Mouse (Mus musculus) liver, embryonic 12.5 days (tissue): ENCODE data around the gene Exoc4. TPM values are rescaled to one million over a fixed set of nuclear protein-coding genes. Genes with fewer than 3 reads are reported as not detected.

Experiments used
- ATAC-seq: fragments of 200-750 bp; cut with Nextera tagmentation; 2 replicates; pipeline ENCODE4 v1.8.0; 2017; ENCODE audit warnings: moderate number of reproducible peaks, mild to moderate bottlenecking, moderate library complexity
- H3K27ac ChIP-seq: fragments of 300-500 bp; sonication (generic); 2 replicates; pipeline ENCODE4 v1.5.1; 2016; ENCODE audit warnings: mild to moderate bottlenecking
- H3K27me3 ChIP-seq: fragments of 300-500 bp; sonication (generic); replicated peaks from 2 replicates; pipeline ENCODE4 v1.6.1; 2016; ENCODE audit warnings: mild to moderate bottlenecking, moderate library complexity
- H3K36me3 ChIP-seq: fragments of 300-500 bp; sonication (generic); 2 replicates; pipeline ENCODE4 v1.6.1; 2016; ENCODE audit warnings: mild to moderate bottlenecking, moderate library complexity
- H3K4me1 ChIP-seq: fragments of 300-500 bp; sonication (generic); 2 replicates; pipeline ENCODE4 v1.6.1; 2016
- H3K4me2 ChIP-seq: fragments of 300-500 bp; sonication (generic); 2 replicates; pipeline ENCODE4 v1.6.1; 2016; ENCODE audit warnings: mild to moderate bottlenecking, moderate library complexity
- H3K4me3 ChIP-seq: fragments of 300-500 bp; sonication (generic); 2 replicates; pipeline ENCODE4 v1.5.1; 2016; ENCODE audit warnings: mild to moderate bottlenecking, moderate library complexity
- H3K9ac ChIP-seq: fragments of 300-500 bp; sonication (generic); 2 replicates; pipeline ENCODE4 v1.6.1; 2016; ENCODE audit warnings: mild to moderate bottlenecking, moderate library complexity
- H3K9me3 ChIP-seq: fragments of 300-500 bp; sonication (generic); replicated peaks from 2 replicates; pipeline ENCODE4 v1.6.1; 2016; ENCODE audit warnings: mild to moderate bottlenecking, moderate library complexity
- WGBS: fragments of 180-500 bp; shearing (Covaris S2); methylation state at CpG from one replicate; pipeline ENCODE4 v1.1.7; 2016; ENCODE audit not compliant: insufficient replicate concordance; 5-methylcytosine and 5-hydroxymethylcytosine counted together
- polyA plus RNA-seq: library from polyadenylated mRNA; unstranded; fragments of >200 nt; fragmentation: Nextera tagmentation; extraction: Ambion mirVana; gene quantifications from 2 replicates; pipeline ENCODE4 v1.2.1, GENCODE M21; 2016

Exoc4 gene
- polyA plus RNA-seq, 1 experiment from 2014 or later, result 17.0 TPM

- ATAC-seq, result no peak
- WGBS, result 53% methylated on average over 3 of the region's 3 CpGs
- Histone ChIP-seq H3K9me3 (no peaks in the 10 kb centered on the region), H3K4me2 (no peak overlapping the region), H3K36me3 (peaks cover 6% of the 10 kb centered on the region; the same call in 1 of the 2 replicates), H3K9ac (no peak overlapping the region), H3K4me1 (no peaks in the 10 kb centered on the region), H3K27ac (no peak overlapping the region), H3K27me3 (no peaks in the 10 kb centered on the region), H3K4me3 (no peak overlapping the region)
These were observed 74.0 kb downstream of the Exoc4 start for GRCm38 (mm10) chr6:33322849-33323248.

DNA sequence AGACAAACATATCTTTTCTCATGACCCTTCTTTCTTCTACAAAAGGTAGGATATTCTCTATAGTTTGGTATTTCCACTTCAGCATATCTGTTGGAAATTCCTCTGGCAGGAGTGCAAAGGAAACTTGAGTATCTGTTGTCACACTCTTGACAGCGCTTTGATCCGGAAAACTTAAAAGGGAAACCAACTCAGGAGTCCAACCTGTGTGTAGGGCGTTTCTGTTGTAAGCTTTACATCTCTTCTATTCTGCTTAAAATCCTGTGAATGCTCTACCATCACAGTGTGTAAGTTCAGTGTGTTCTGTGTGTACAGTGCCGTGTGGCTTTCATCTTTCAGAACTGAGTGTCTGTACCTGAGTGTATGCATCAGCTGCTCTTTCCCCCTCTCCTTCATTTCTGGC lies 74.5 kb downstream of the Exoc4 start:
- Histone ChIP-seq H3K4me3 (no peak overlapping the region), H3K4me2 (no peak overlapping the region), H3K27me3 (no peaks in the 10 kb centered on the region), H3K36me3 (peaks cover 6% of the 10 kb centered on the region; the same call in 1 of the 2 replicates), H3K4me1 (no peaks in the 10 kb centered on the region), H3K9me3 (no peaks in the 10 kb centered on the region), H3K27ac (no peak overlapping the region), H3K9ac (no peak overlapping the region)
- no peak for ATAC-seq
- 77% methylated on average over 4 of the region's 4 CpGs for WGBS

GRCm38 (mm10) chr6:33328326-33328725 lies 79.4 kb downstream of the Exoc4 start:
- Histone ChIP-seq H3K27ac (no peak overlapping the region), H3K4me2 (no peak overlapping the region), H3K36me3 (0 out of 2 replicates have a peak, but pooled peaks cover 3% of the 10 kb centered on the region), H3K4me3 (no peak overlapping the region), H3K9me3 (no peaks in the 10 kb centered on the region), H3K4me1 (no peaks in the 10 kb centered on the region), H3K27me3 (no peaks in the 10 kb centered on the region), H3K9ac (no peak overlapping the region)
- 60% methylated on average over 1 of the region's 1 CpGs for WGBS
- ATAC-seq, result no peak

- Histone ChIP-seq H3K27me3 (no peaks in the 10 kb centered on the region), H3K9me3 (no peaks in the 10 kb centered on the region), H3K4me2 (no peak overlapping the region), H3K36me3 (no peaks in the 10 kb centered on the region; the same call in 1 of the 2 replicates), H3K9ac (no peak overlapping the region), H3K27ac (no peak overlapping the region), H3K4me3 (no peak overlapping the region), H3K4me1 (no peaks in the 10 kb centered on the region)
- 74% methylated on average over 1 of the region's 1 CpGs for WGBS
- no peak for ATAC-seq
These were observed 98.3 kb downstream of the Exoc4 start for GRCm38 (mm10) chr6:33347088-33347775.

GRCm38 (mm10) chr6:33361613-33362012 lies 112.7 kb downstream of the Exoc4 start:
- Histone ChIP-seq H3K27ac (no peak overlapping the region), H3K27me3 (no peaks in the 10 kb centered on the region), H3K4me3 (no peak overlapping the region), H3K4me2 (no peak overlapping the region), H3K9ac (no peak overlapping the region), H3K4me1 (no peaks in the 10 kb centered on the region), H3K36me3 (peaks cover 11% of the 10 kb centered on the region), H3K9me3 (no peaks in the 10 kb centered on the region)
- 79% methylated on average over 6 of the region's 6 CpGs for WGBS
- ATAC-seq, result no peak

DNA sequence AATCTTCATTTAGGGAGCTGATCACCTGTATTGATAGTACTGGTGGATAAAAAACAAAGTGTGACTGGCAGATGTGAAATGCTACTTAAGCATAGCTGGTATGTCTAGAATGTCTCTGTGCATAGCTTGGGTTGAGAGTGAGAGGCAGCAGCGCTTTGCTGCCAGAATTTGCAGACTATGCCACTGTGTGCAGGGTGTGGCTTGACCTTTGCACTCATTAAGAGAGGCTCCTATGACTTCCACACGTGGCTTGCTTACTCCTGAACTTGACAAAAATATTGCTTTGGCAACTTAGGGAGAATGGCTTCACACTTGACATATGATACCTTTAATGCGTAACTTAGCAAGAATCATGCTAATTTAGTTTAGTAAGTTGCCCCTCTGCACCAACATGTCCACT lies 131.6 kb downstream of the Exoc4 start:
- Histone ChIP-seq H3K9me3 (no peaks in the 10 kb centered on the region), H3K9ac (no peak overlapping the region), H3K4me1 (no peaks in the 10 kb centered on the region), H3K27ac (no peak overlapping the region), H3K4me3 (no peak overlapping the region), H3K4me2 (no peak overlapping the region), H3K27me3 (no peaks in the 10 kb centered on the region), H3K36me3 (no peaks in the 10 kb centered on the region)
- whole genome bisulfite sequencing, result 72% methylated on average over 3 of the region's 3 CpGs
- no peak for ATAC-seq

DNA sequence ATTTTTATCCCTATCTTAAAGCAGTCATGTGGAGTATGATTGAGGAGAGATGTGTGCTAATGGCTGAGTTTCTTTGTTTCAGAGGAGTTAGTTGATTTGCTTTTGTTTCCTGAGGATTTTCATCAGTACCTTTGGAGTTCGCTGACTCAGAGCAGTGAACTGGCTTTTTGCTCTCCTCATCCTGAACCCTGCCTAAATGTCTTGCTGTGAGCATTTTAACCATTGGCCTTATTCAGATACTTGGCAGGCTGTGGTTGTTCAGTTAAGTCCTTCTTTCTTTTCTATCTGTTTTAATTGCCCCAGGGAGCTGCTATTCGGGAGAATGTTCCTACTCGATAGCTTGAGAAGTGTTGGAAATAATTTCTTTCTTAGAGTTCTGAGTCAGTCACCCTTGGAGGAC lies 133.3 kb downstream of the Exoc4 start:
- 82% methylated on average over 3 of the region's 3 CpGs for WGBS

DNA sequence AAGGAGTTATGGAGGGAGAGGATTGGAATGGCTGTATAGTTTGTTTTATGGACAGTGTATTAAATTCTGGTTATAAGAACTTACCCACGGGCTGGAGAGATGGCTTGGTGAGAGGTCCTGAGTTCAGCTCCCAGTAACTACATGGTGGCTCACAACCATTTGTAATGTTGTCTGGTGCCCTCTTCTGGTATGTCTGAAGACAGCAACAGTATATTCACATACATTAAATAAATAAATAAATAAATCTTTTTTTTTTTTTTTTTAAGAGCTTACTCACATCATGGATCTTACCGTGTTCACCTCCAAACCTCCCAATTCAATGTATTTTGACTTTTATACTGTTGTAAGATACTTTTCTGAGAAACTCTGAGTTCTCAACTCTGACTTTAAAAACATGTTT lies 143.1 kb downstream of the Exoc4 start:
- WGBS, result 55% methylated on average over 2 of the region's 2 CpGs
- H3K9me3 ChIP-seq, result no peaks in the 10 kb centered on the region
- no peak overlapping the region for H3K27ac ChIP-seq
- no peak for ATAC-seq
- H3K4me1 ChIP-seq, result no peaks in the 10 kb centered on the region
- no peak overlapping the region for H3K9ac ChIP-seq
- H3K4me2 ChIP-seq, result no peak overlapping the region
- no peak overlapping the region for H3K4me3 ChIP-seq
- H3K36me3 ChIP-seq, result no peaks in the 10 kb centered on the region
- H3K27me3 ChIP-seq, result no peaks in the 10 kb centered on the region

More for the DNA sequence above, 133.3 kb downstream of the Exoc4 start:
- no peak for ATAC-seq
- Histone ChIP-seq H3K4me2 (no peak overlapping the region), H3K4me1 (no peaks in the 10 kb centered on the region), H3K27ac (no peak overlapping the region), H3K9ac (no peak overlapping the region), H3K36me3 (no peaks in the 10 kb centered on the region), H3K9me3 (no peaks in the 10 kb centered on the region), H3K27me3 (no peaks in the 10 kb centered on the region), H3K4me3 (no peak overlapping the region)

DNA sequence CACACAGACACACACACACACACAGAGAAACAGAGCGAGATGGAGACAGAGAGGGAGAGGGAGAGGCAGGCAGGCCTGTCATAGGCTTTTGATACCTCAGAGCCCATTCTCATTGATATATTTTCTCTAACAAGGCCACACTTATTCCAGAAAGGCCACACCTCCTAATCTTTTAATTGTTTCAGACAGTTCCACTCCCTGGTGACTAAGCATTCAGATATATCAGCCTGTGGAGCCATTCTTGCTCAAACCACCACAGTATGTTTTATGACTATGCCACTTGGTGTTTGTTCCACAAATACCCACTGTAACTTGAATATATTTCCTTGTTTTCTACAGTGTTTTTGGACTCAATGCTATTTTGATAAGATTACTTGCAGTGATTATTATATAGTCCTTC lies 150.6 kb downstream of the Exoc4 start:
- Histone ChIP-seq H3K4me2 (no peak overlapping the region), H3K4me3 (no peak overlapping the region), H3K27me3 (no peaks in the 10 kb centered on the region), H3K9me3 (no peaks in the 10 kb centered on the region), H3K4me1 (no peaks in the 10 kb centered on the region), H3K36me3 (no peaks in the 10 kb centered on the region), H3K27ac (no peak overlapping the region), H3K9ac (no peak overlapping the region)
- no peak for ATAC-seq
- WGBS, result 63% methylated on average over 1 of the region's 1 CpGs

DNA sequence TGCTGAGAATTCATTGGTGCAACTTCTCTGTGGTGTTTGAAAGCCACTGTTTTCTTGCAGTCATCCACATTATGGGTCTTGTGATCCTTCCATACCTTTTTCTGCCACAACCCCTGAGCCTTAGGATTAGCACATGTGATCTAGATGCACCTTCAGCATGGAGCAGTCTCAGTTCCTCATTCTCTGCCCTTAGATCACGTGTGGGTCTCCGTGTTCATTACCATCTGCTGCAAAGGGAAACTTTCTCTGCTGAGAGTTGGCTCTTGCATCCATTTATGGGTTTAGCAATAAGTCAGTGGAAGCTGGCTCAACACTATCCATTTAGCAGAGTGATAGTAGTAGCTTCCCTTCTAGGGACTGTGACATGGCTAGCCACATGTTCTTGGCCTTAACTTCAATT lies 152.3 kb downstream of the Exoc4 start:
- no peak for ATAC-seq
- no peak overlapping the region for H3K9ac ChIP-seq
- no peak overlapping the region for H3K27ac ChIP-seq
- no peak overlapping the region for H3K4me3 ChIP-seq
- WGBS, result 60% methylated on average over 2 of the region's 2 CpGs
- H3K27me3 ChIP-seq, result no peaks in the 10 kb centered on the region
- no peaks in the 10 kb centered on the region for H3K36me3 ChIP-seq
- H3K4me1 ChIP-seq, result no peaks in the 10 kb centered on the region
- H3K4me2 ChIP-seq, result no peak overlapping the region
- H3K9me3 ChIP-seq, result no peaks in the 10 kb centered on the region

DNA sequence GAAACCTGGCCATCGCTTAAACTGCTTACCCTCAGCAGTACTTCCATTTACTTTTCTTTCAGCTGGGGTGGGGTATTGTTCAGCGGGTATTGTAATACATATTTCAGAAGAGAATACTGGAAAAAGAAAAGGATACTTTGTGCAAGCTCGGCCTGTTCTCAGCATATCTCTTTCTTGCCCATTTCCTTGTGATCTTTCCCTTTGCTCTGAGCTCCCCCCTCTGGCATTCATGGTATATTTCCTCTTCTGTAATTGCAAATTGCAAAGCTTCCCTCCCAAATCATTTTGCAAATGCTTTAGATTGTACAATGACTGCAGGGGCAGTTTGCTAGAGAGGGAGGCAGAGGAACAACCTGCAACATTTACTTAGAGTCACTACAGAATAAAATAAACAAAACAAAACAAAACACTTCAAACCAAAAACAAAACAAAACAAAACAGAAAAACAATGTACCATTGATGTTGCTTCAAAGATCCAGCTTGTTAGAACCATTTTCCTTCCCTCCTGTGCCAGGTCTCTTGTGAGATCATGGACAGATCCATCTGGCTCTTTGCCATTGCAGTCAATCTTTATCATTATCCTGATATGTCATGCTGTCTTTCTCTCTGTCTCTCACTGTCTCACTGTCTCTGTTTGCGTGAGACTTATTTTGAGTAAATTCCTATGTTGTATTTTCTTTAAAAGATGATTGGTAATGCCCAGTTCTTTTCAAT lies 156.8 kb downstream of the Exoc4 start:
- Histone ChIP-seq H3K4me2 (no peak overlapping the region), H3K4me1 (no peaks in the 10 kb centered on the region), H3K27ac (no peak overlapping the region), H3K27me3 (no peaks in the 10 kb centered on the region), H3K9ac (no peak overlapping the region), H3K9me3 (no peaks in the 10 kb centered on the region), H3K36me3 (no peaks in the 10 kb centered on the region), H3K4me3 (no peak overlapping the region)
- WGBS, result 67% methylated on average over 4 of the region's 4 CpGs
- ATAC-seq, result no peak

DNA sequence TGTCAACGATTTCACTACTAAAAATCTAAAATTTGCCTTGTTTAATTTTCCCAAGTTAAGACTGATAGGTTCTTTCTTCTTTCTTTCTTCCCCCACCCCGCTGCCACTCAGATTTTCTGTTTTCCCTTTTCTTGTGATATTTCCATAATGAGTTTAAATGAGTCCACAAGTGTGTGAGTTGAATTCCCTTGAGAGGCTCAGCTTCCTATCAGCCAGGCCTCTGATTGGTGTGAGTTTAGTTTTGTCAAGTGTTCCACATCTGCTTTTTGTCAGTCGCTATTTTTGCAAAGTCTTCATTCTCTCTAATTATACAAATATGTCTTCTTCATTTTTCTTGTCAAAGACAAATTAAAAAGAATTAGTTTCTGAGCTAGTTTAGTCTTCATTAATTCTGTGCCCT lies 160.7 kb downstream of the Exoc4 start:
- 70% methylated on average over 3 of the region's 3 CpGs for WGBS
- no peaks in the 10 kb centered on the region for H3K9me3 ChIP-seq
- H3K4me3 ChIP-seq, result no peak overlapping the region
- H3K9ac ChIP-seq, result no peak overlapping the region
- no peaks in the 10 kb centered on the region for H3K27me3 ChIP-seq
- no peaks in the 10 kb centered on the region for H3K4me1 ChIP-seq
- no peak overlapping the region for H3K27ac ChIP-seq
- no peak overlapping the region for H3K4me2 ChIP-seq
- no peak for ATAC-seq
- H3K36me3 ChIP-seq, result no peaks in the 10 kb centered on the region
